Mouse (Mus musculus) embryonic fibroblast, embryonic 13.5 days (primary cell): ENCODE data around the gene Gp5. TPM values are rescaled to one million over a fixed set of nuclear protein-coding genes. Genes with fewer than 3 reads are reported as not detected.

Source experiments
- H3K27ac ChIP-seq: 2 replicates; pipeline ENCODE4 v1.5.1; 2012; ENCODE audit warnings: low read length, control low read depth, inconsistent platforms; ENCODE audit not compliant: insufficient read depth
- H3K4me1 ChIP-seq: 2 replicates; pipeline ENCODE4 v1.6.1; 2011; ENCODE audit warnings: low read length; ENCODE audit not compliant: control insufficient read depth, insufficient read depth
- H3K4me3 ChIP-seq: 2 replicates; pipeline ENCODE4 v1.5.1; 2011; ENCODE audit warnings: mild to moderate bottlenecking, control low read depth, low read length; ENCODE audit not compliant: insufficient read depth
- CTCF ChIP-seq: IDR thresholded peaks from 2 replicates; pipeline ENCODE4 v1.5.1; 2011; ENCODE audit warnings: mild to moderate bottlenecking, control low read depth, low read length, moderate library complexity, borderline replicate concordance; ENCODE audit not compliant: insufficient read depth
- POLR2A ChIP-seq: IDR thresholded peaks from 2 replicates; pipeline ENCODE4 v1.6.1; 2011; ENCODE audit warnings: low read depth, mild to moderate bottlenecking, control low read depth, low read length, moderate library complexity
- polyA plus RNA-seq: library from polyadenylated mRNA; stranded (reverse); fragments of >200 nt; gene quantifications from 2 replicates; pipeline ENCODE4 v1.2.4, GENCODE M21; 2011; ENCODE audit warnings: low read depth; ENCODE audit not compliant: missing spikeins, insufficient read length

Gene Gp5
- polyA plus RNA-seq, 1 experiment = 0.54 TPM

GRCm38 (mm10) chr16:30282844-30283495 is 27.6 kb downstream of the Gp5 start, which contains the start of gene Lrrc15:
Gene Lrrc15 (minus strand): TSS chr16:30283256.
- H3K27ac ChIP-seq = peak within 1 kb of the TSS; percentile 2; the same call in 1 of the 2 replicates
- peaks cover 8% of the 10 kb centered on the region for H3K4me1 ChIP-seq
- 0 out of 2 replicates have a peak, but pooled peaks have one; percentile 12 for TF ChIP-seq CTCF
- peak; percentile 66; the same call in 1 of the 2 replicates for TF ChIP-seq POLR2A
- peak within 1 kb of the TSS; percentile 25 for H3K4me3 ChIP-seq

- Histone ChIP-seq H3K4me3 (peak overlapping the region; percentile 5; the same call in 1 of the 2 replicates), H3K4me1 (peaks cover 8% of the 10 kb centered on the region), H3K27ac (peak overlapping the region; percentile 63)
- TF ChIP-seq POLR2A (no peak), CTCF (no peak)
These were observed 29.8 kb downstream of the Gp5 start for GRCm38 (mm10) chr16:30280676-30281297.

GRCm38 (mm10) chr16:30278406-30278805 is 32.2 kb downstream of the Gp5 start:
- TF ChIP-seq CTCF (no peak), POLR2A (no peak)
- H3K4me1 ChIP-seq = peaks cover 5% of the 10 kb centered on the region
- H3K27ac ChIP-seq = no peak overlapping the region
- no peak overlapping the region for H3K4me3 ChIP-seq

GRCm38 (mm10) chr16:30275558-30276340 is 34.8 kb downstream of the Gp5 start:
- Histone ChIP-seq H3K27ac (no peak overlapping the region), H3K4me1 (peaks cover 11% of the 10 kb centered on the region)
- TF ChIP-seq CTCF (no peak), POLR2A (no peak)

GRCm38 (mm10) chr16:30273065-30273464 is 37.5 kb downstream of the Gp5 start:
- TF ChIP-seq POLR2A = no peak
- no peak for TF ChIP-seq CTCF
- Histone ChIP-seq H3K27ac (no peak overlapping the region), H3K4me1 (peaks cover 11% of the 10 kb centered on the region), H3K4me3 (no peak overlapping the region)

More at GRCm38 (mm10) chr16:30275558-30276340, 34.8 kb downstream of the Gp5 start:
- H3K4me3 ChIP-seq = no peak overlapping the region

GRCm38 (mm10) chr16:30271941-30272595 is 38.5 kb downstream of the Gp5 start:
- Histone ChIP-seq H3K4me1 (peaks cover 11% of the 10 kb centered on the region), H3K27ac (peak overlapping the region; percentile 95), H3K4me3 (no peak overlapping the region)
- TF ChIP-seq POLR2A (no peak), CTCF (no peak)

- H3K27ac ChIP-seq = peak overlapping the region; percentile 95
- peaks cover 11% of the 10 kb centered on the region for H3K4me1 ChIP-seq
- H3K4me3 ChIP-seq = no peak overlapping the region
These were observed 39.3 kb downstream of the Gp5 start for GRCm38 (mm10) chr16:30271223-30271761.

GRCm38 (mm10) chr16:30267359-30267758 is 43.2 kb downstream of the Gp5 start, which contains the start of gene Cpn2:
Gene Cpn2 (minus strand): TSS chr16:30267499.
- Histone ChIP-seq H3K4me3 (no peak within 1 kb of the TSS), H3K27ac (no peak within 1 kb of the TSS), H3K4me1 (peaks cover 11% of the 10 kb centered on the region)
- TF ChIP-seq CTCF (no peak), POLR2A (no peak)

More at GRCm38 (mm10) chr16:30271223-30271761, 39.3 kb downstream of the Gp5 start:
- TF ChIP-seq POLR2A = 0 out of 2 replicates have a peak, but pooled peaks have one; percentile 19
- TF ChIP-seq CTCF = no peak

- Histone ChIP-seq H3K4me1 (peaks cover 6% of the 10 kb centered on the region), H3K4me3 (no peak overlapping the region), H3K27ac (no peak overlapping the region)
- TF ChIP-seq POLR2A (no peak), CTCF (no peak)
These were observed 44.0 kb downstream of the Gp5 start for GRCm38 (mm10) chr16:30266561-30266960.
